Mouse (Mus musculus): ENCODE measurements at regions not wholly inside any gene's neighbourhood (a gene's known extent, or its start where the extent isn't known, plus 50 kb on each side); places are given as distances from the start of the nearest gene placed in this dataset.
A peak's percentile ranks its signal among the peaks of the same experiment; 100 is the strongest.

- H3K36me3 ChIP-seq (ENCODE audit: control insufficient read depth, insufficient read depth, low read length) = no peaks in the 10 kb centered on the region
- H3K9ac ChIP-seq (ENCODE audit: low read length) = no peak overlapping the region
- TF ChIP-seq EP300 (optimal IDR thresholded peaks at IDR 0.05) (no peak), CTCF (IDR thresholded peaks at IDR 0.05; ENCODE audit: low read depth) (no peak)
- no peaks in the 10 kb centered on the region for H3K4me1 ChIP-seq (replicated peaks; ENCODE audit: control insufficient read depth, insufficient read depth)
- DNase-seq (ENCODE audit: low spot score) (no peak), ATAC-seq (ENCODE audit: low FRiP score, low TSS enrichment) (peak; percentile 64)
- no peak overlapping the region for H3K4me3 ChIP-seq (ENCODE audit: low read depth, low read length)
- H3K4me2 ChIP-seq (replicated peaks; ENCODE audit: low read depth) = no peak overlapping the region
- no peak overlapping the region for H3K27ac ChIP-seq (replicated peaks)
- no peaks in the 10 kb centered on the region for H3K9me3 ChIP-seq (ENCODE audit: control insufficient read depth, low read length)
- H3K27me3 ChIP-seq (ENCODE audit: control insufficient read depth, insufficient read depth, low read length) = no peaks in the 10 kb centered on the region
- WGBS = 12% methylated on average over 2 of the region's 2 CpGs
Observed at GRCm38 (mm10) chr13:34408669-34409055, 63.7 kb upstream of the Slc22a23 start.

- peak overlapping the region; percentile 63; the same call in 1 of the 2 replicates for H3K27ac ChIP-seq (replicated peaks)
- H3K9me3 ChIP-seq (ENCODE audit: control insufficient read depth, low read length) = no peaks in the 10 kb centered on the region
- 35% methylated on average over 4 of the region's 4 CpGs for WGBS
- TF ChIP-seq CTCF (IDR thresholded peaks at IDR 0.05; ENCODE audit: low read depth) (peak; percentile 34; the same call in 1 of the 2 replicates), EP300 (optimal IDR thresholded peaks at IDR 0.05) (no peak)
- ATAC-seq (ENCODE audit: low FRiP score, low TSS enrichment) (peak; percentile 76), DNase-seq (ENCODE audit: low spot score) (peak; percentile 50)
- H3K9ac ChIP-seq (ENCODE audit: low read length) = no peak overlapping the region
- no peaks in the 10 kb centered on the region for H3K4me1 ChIP-seq (replicated peaks; ENCODE audit: control insufficient read depth, insufficient read depth)
- H3K4me3 ChIP-seq (ENCODE audit: low read depth, low read length) = no peak overlapping the region
- H3K36me3 ChIP-seq (ENCODE audit: control insufficient read depth, insufficient read depth, low read length) = no peaks in the 10 kb centered on the region
- H3K27me3 ChIP-seq (ENCODE audit: control insufficient read depth, insufficient read depth, low read length) = no peaks in the 10 kb centered on the region
- no peak overlapping the region for H3K4me2 ChIP-seq (replicated peaks; ENCODE audit: low read depth)
Observed at GRCm38 (mm10) chr13:34408007-34408668, 63.2 kb upstream of the Slc22a23 start.

- ATAC-seq (ENCODE audit: low FRiP score, low TSS enrichment) = no peak
- Histone ChIP-seq H3K4me2 (replicated peaks; ENCODE audit: low read depth) (no peak overlapping the region), H3K36me3 (ENCODE audit: control insufficient read depth, insufficient read depth, low read length) (no peaks in the 10 kb centered on the region), H3K27ac (replicated peaks) (no peak overlapping the region), H3K4me1 (replicated peaks; ENCODE audit: control insufficient read depth, insufficient read depth) (no peaks in the 10 kb centered on the region), H3K9ac (ENCODE audit: low read length) (no peak overlapping the region), H3K9me3 (ENCODE audit: control insufficient read depth, low read length) (no peaks in the 10 kb centered on the region), H3K4me3 (ENCODE audit: low read depth, low read length) (no peak overlapping the region), H3K27me3 (ENCODE audit: control insufficient read depth, insufficient read depth, low read length) (no peaks in the 10 kb centered on the region)
- DNase-seq (ENCODE audit: low spot score) = no peak
- no peak for TF ChIP-seq EP300 (optimal IDR thresholded peaks at IDR 0.05)
- no peak for TF ChIP-seq CTCF (IDR thresholded peaks at IDR 0.05; ENCODE audit: low read depth)
Observed at GRCm38 (mm10) chr13:34406291-34406690, 61.3 kb upstream of the Slc22a23 start.

- TF ChIP-seq EP300 (optimal IDR thresholded peaks at IDR 0.05) (no peak), CTCF (IDR thresholded peaks at IDR 0.05; ENCODE audit: low read depth) (no peak)
- Histone ChIP-seq H3K4me3 (ENCODE audit: low read depth, low read length) (no peak overlapping the region), H3K27me3 (ENCODE audit: control insufficient read depth, insufficient read depth, low read length) (no peaks in the 10 kb centered on the region), H3K4me1 (replicated peaks; ENCODE audit: control insufficient read depth, insufficient read depth) (no peaks in the 10 kb centered on the region), H3K27ac (replicated peaks) (no peak overlapping the region), H3K9ac (ENCODE audit: low read length) (no peak overlapping the region), H3K36me3 (ENCODE audit: control insufficient read depth, insufficient read depth, low read length) (no peaks in the 10 kb centered on the region), H3K9me3 (ENCODE audit: control insufficient read depth, low read length) (no peaks in the 10 kb centered on the region), H3K4me2 (replicated peaks; ENCODE audit: low read depth) (no peak overlapping the region)
- DNase-seq (ENCODE audit: low spot score) (no peak), ATAC-seq (ENCODE audit: low FRiP score, low TSS enrichment) (no peak)
- WGBS = 45% methylated on average over 1 of the region's 1 CpGs
Observed at GRCm38 (mm10) chr13:34402631-34403030, 57.6 kb upstream of the Slc22a23 start.

- WGBS = 70% methylated on average over 2 of the region's 2 CpGs
- Histone ChIP-seq H3K27ac (replicated peaks) (no peak overlapping the region), H3K27me3 (ENCODE audit: control insufficient read depth, insufficient read depth, low read length) (no peaks in the 10 kb centered on the region), H3K4me3 (ENCODE audit: low read depth, low read length) (no peak overlapping the region), H3K9me3 (ENCODE audit: control insufficient read depth, low read length) (no peaks in the 10 kb centered on the region), H3K4me2 (replicated peaks; ENCODE audit: low read depth) (no peak overlapping the region), H3K36me3 (ENCODE audit: control insufficient read depth, insufficient read depth, low read length) (no peaks in the 10 kb centered on the region), H3K4me1 (replicated peaks; ENCODE audit: control insufficient read depth, insufficient read depth) (no peaks in the 10 kb centered on the region), H3K9ac (ENCODE audit: low read length) (no peak overlapping the region)
- no peak for TF ChIP-seq EP300 (optimal IDR thresholded peaks at IDR 0.05)
- ATAC-seq (ENCODE audit: low FRiP score, low TSS enrichment) (no peak), DNase-seq (ENCODE audit: low spot score) (no peak)
Observed at GRCm38 (mm10) chr13:34401031-34401430, 56.0 kb upstream of the Slc22a23 start.

GRCm38 (mm10) chr13:34398847-34399246 lies 53.9 kb upstream of the Slc22a23 start:
- Histone ChIP-seq H3K4me3 (ENCODE audit: low read depth, low read length) (no peak overlapping the region), H3K27me3 (ENCODE audit: control insufficient read depth, insufficient read depth, low read length) (no peaks in the 10 kb centered on the region), H3K4me2 (replicated peaks; ENCODE audit: low read depth) (no peak overlapping the region), H3K9me3 (ENCODE audit: control insufficient read depth, low read length) (no peaks in the 10 kb centered on the region), H3K9ac (ENCODE audit: low read length) (no peak overlapping the region), H3K27ac (replicated peaks) (no peak overlapping the region), H3K36me3 (ENCODE audit: control insufficient read depth, insufficient read depth, low read length) (no peaks in the 10 kb centered on the region), H3K4me1 (replicated peaks; ENCODE audit: control insufficient read depth, insufficient read depth) (no peaks in the 10 kb centered on the region)
- whole genome bisulfite sequencing = 61% methylated on average over 3 of the region's 3 CpGs
- no peak for ATAC-seq (ENCODE audit: low FRiP score, low TSS enrichment)
- no peak for DNase-seq (ENCODE audit: low spot score)
- TF ChIP-seq EP300 (optimal IDR thresholded peaks at IDR 0.05) (no peak), CTCF (IDR thresholded peaks at IDR 0.05; ENCODE audit: low read depth) (no peak)

Data from stomach, postnatal 0 days (tissue).